Mouse (Mus musculus) limb, embryonic 10.5 days (tissue): ENCODE results near the gene Fuz. TPM values are rescaled to one million over a fixed set of nuclear protein-coding genes. Genes with fewer than 3 reads are reported as not detected.
"Not testable (repeated sequence)": the region's sequence is repeated elsewhere in the genome, so short reads cannot be mapped to it uniquely, and the experiment has no call there.

Source experiments
- DNase-seq: peaks from one replicate; pipeline ENCODE4 v3.0.0-alpha.2; 2017; ENCODE audit warnings: low spot score
- H3K27ac ChIP-seq: fragments of 300-500 bp; sonication (generic); 2 replicates; pipeline ENCODE4 v1.5.1; 2016; ENCODE audit warnings: mild to moderate bottlenecking
- H3K27me3 ChIP-seq: fragments of 300-500 bp; sonication (generic); 2 replicates; pipeline ENCODE4 v1.6.1; 2016; ENCODE audit warnings: low read depth, mild to moderate bottlenecking; ENCODE audit not compliant: poor library complexity, severe bottlenecking
- H3K36me3 ChIP-seq: fragments of 300-500 bp; sonication (generic); 2 replicates; pipeline ENCODE4 v1.6.1; 2016; ENCODE audit warnings: mild to moderate bottlenecking, moderate library complexity
- H3K4me1 ChIP-seq: fragments of 300-500 bp; sonication (generic); 2 replicates; pipeline ENCODE4 v1.6.1; 2016
- H3K4me3 ChIP-seq: fragments of 300-500 bp; sonication (generic); 2 replicates; pipeline ENCODE4 v1.5.1; 2016; ENCODE audit warnings: mild to moderate bottlenecking, moderate library complexity
- H3K9me3 ChIP-seq: fragments of 300-500 bp; sonication (generic); replicated peaks from 2 replicates; pipeline ENCODE4 v1.6.1; 2016; ENCODE audit warnings: mild to moderate bottlenecking
- WGBS: fragments of 180-500 bp; shearing (Covaris S2); methylation state at CpG from one replicate; pipeline ENCODE4 v1.1.7; 2016; 5-methylcytosine and 5-hydroxymethylcytosine counted together
- polyA plus RNA-seq: library from polyadenylated mRNA; unstranded; fragments of >200 nt; fragmentation: Nextera tagmentation; extraction: Ambion mirVana; gene quantifications from 2 replicates; pipeline ENCODE4 v1.2.1, GENCODE M21; 2016

The Fuz gene
- polyA plus RNA-seq, 1 experiment from 2014 or later = 20.0 TPM

DNA sequence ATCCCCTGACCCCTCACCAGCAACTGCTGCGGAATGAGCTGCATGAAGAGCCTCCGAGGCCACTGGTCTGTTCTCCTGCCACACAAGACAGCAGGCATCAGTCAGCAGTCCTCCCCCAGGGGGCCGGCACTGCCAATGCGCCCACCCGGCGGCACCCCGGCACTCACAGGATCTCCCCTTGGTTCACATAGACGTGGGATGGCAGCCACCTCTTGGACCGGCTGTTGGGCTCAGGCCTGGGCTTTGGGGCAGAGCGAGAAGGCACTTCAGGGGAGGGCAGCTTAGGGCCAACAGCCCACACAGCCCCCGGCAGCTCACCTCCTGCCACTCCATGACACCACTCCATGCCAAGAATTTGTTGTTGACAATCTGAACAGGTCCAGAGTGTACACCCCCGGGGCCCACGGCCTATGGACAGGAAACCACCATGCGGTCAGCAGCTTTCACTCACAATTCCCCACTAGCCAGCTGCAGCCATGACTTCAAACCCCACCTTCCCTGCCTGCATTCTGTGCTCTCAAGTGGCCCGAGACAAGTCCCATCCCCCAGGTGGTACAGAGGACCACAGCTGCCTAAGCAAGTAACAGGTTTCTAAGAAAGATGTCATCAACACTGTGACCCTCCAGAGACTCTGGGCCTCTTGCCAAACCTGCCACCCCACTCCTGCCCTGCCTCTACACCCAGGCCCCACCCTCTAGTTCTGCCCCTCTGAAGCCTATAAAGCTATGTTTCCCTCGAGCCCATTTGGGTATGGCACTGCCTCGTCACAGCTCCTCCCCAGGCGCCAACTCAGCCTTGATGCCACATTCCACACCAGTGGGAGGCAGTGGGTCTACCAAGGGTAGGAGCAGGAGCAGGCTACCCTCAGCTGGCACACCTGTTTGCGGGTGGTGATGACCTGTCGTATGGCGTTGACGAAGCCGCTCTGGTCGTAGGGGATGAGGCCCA is 31.0 kb upstream of the Fuz start:
- Histone ChIP-seq H3K27me3 (no peaks in the 10 kb centered on the region), H3K4me3 (peak overlapping the region; percentile 7; the same call in 1 of the 2 replicates), H3K9me3 (no peaks in the 10 kb centered on the region), H3K27ac (no peak overlapping the region), H3K36me3 (peaks cover 83% of the 10 kb centered on the region), H3K4me1 (peaks cover 47% of the 10 kb centered on the region)
- DNase-seq = no peak
- WGBS = 87% methylated on average over 24 of the region's 24 CpGs

GRCm38 (mm10) chr7:44866276-44867009 is 29.4 kb upstream of the Fuz start:
- H3K4me3 ChIP-seq = peak overlapping the region; percentile 98
- WGBS = 74% methylated on average over 15 of the region's 15 CpGs
- no peak for DNase-seq
- H3K27ac ChIP-seq = no peak overlapping the region; the same call in 1 of the 2 replicates
- H3K9me3 ChIP-seq = no peaks in the 10 kb centered on the region
- peaks cover 44% of the 10 kb centered on the region for H3K4me1 ChIP-seq
- peaks cover 67% of the 10 kb centered on the region for H3K36me3 ChIP-seq
- no peaks in the 10 kb centered on the region for H3K27me3 ChIP-seq

GRCm38 (mm10) chr7:44867010-44867702 is 28.7 kb upstream of the Fuz start:
- H3K27me3 ChIP-seq = no peaks in the 10 kb centered on the region
- peaks cover 60% of the 10 kb centered on the region for H3K36me3 ChIP-seq
- peak overlapping the region; percentile 98 for H3K4me3 ChIP-seq
- H3K4me1 ChIP-seq = peaks cover 42% of the 10 kb centered on the region
- H3K27ac ChIP-seq = no peak overlapping the region; the same call in 1 of the 2 replicates
- WGBS = 80% methylated on average over 19 of the region's 19 CpGs
- DNase-seq = no peak
- H3K9me3 ChIP-seq = no peaks in the 10 kb centered on the region

- 69% methylated on average over 9 of the region's 9 CpGs for WGBS
- H3K27ac ChIP-seq = peak overlapping the region; percentile 7
- no peaks in the 10 kb centered on the region for H3K9me3 ChIP-seq
- H3K4me1 ChIP-seq = peaks cover 42% of the 10 kb centered on the region
- peaks cover 53% of the 10 kb centered on the region for H3K36me3 ChIP-seq
- no peaks in the 10 kb centered on the region for H3K27me3 ChIP-seq
- H3K4me3 ChIP-seq = peak overlapping the region; percentile 98
- DNase-seq = no peak
Observed at GRCm38 (mm10) chr7:44867802-44868201, 28.1 kb upstream of the Fuz start.

GRCm38 (mm10) chr7:44868465-44868864 is 27.4 kb upstream of the Fuz start:
- peak overlapping the region; percentile 100 for H3K27ac ChIP-seq
- DNase-seq = no peak
- WGBS = 8% methylated on average over 16 of the region's 16 CpGs
- no peaks in the 10 kb centered on the region for H3K9me3 ChIP-seq
- peaks cover 47% of the 10 kb centered on the region for H3K36me3 ChIP-seq
- peaks cover 40% of the 10 kb centered on the region for H3K4me1 ChIP-seq
- no peaks in the 10 kb centered on the region for H3K27me3 ChIP-seq
- peak overlapping the region; percentile 98 for H3K4me3 ChIP-seq

DNA sequence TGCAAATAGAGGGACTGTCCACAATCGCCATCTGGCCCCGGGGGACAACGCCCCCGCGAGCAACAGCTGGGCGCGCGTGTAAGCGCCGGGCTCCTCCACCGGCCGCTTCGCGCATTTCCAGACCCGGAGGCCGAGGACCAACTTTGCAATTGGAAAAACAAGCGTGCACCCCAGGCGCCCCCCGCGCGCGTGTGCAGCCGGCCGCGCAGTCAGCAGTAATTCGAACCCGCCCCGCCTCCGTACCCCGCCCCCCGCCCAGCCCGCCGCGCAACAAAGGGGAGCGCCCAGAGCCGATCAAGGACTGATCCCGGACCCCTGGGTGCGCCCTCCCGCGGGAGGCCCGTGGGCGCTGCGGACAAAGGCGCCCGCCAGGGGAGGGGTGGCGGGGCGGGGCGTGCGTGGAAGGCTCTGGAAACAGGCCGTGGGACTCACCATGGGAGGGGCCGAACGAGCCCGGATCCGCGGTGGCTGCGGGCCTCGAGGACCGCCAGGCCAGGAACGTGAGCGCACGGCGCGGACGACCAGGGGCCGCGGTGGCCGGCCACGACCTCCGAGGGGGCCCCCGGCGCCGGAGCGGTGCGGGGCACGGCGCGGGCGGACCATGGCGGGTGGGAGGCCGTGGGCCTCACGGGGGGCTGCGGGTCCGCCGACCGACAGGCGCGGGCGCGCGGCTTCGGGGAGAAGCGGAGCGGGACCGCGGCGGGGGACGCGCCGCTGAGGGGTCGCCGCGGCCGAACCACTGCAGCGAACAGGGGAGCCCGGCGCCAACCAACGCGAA is 26.8 kb upstream of the Fuz start:
- DNase-seq = peak; percentile 85
- Histone ChIP-seq H3K27me3 (no peaks in the 10 kb centered on the region), H3K9me3 (no peaks in the 10 kb centered on the region), H3K36me3 (peaks cover 40% of the 10 kb centered on the region), H3K4me3 (peak overlapping the region; percentile 98), H3K27ac (peak overlapping the region; percentile 100), H3K4me1 (peaks cover 40% of the 10 kb centered on the region)
- under 1% methylated on average over 107 of the region's 108 CpGs for WGBS

- H3K36me3 ChIP-seq = peaks cover 32% of the 10 kb centered on the region
- 6% methylated on average over 29 of the region's 29 CpGs for WGBS
- peaks cover 40% of the 10 kb centered on the region for H3K4me1 ChIP-seq
- H3K27ac ChIP-seq = peak within 1 kb of the TSS; percentile 100
- H3K4me3 ChIP-seq = peak within 1 kb of the TSS; percentile 98
- DNase-seq = peak; percentile 96
- no peaks in the 10 kb centered on the region for H3K27me3 ChIP-seq
- no peaks in the 10 kb centered on the region for H3K9me3 ChIP-seq
Observed at GRCm38 (mm10) chr7:44869697-44870528, 26.0 kb upstream of the Fuz start, which contains the start of gene Ptov1. Ptov1 (minus strand) TSS chr7:44869788.

DNA sequence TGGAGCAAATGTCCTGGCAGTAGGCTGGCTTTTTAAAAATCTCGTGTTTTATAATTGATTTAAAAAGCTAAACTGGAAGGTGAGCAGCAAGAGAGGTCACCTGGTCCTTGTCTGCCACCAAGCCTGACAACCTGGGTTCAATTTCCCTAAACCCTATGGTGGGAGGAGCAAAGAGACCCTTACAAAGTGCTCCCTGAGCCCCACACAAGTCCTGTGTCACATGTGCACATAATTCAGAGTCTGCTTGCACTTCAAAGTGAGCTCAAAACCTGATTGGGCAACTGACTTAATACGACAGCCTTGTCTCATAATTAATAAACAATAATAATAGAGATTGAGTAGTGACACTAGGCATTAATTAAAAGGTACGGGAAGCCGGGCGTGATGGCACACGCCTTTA is 25.3 kb upstream of the Fuz start:
- Histone ChIP-seq H3K4me1 (peaks cover 40% of the 10 kb centered on the region), H3K27ac (peak overlapping the region; percentile 100), H3K4me3 (peak overlapping the region; percentile 98), H3K27me3 (no peaks in the 10 kb centered on the region), H3K36me3 (peaks cover 28% of the 10 kb centered on the region), H3K9me3 (no peaks in the 10 kb centered on the region)
- no peak for DNase-seq
- WGBS = 65% methylated on average over 6 of the region's 6 CpGs

GRCm38 (mm10) chr7:44871181-44871580 is 24.7 kb upstream of the Fuz start:
- Histone ChIP-seq H3K4me3 (no peak overlapping the region), H3K4me1 (peaks cover 37% of the 10 kb centered on the region), H3K27me3 (no peaks in the 10 kb centered on the region), H3K9me3 (no peaks in the 10 kb centered on the region), H3K27ac (no peak overlapping the region), H3K36me3 (peaks cover 28% of the 10 kb centered on the region)
- DNase-seq = no peak
- WGBS = 81% methylated on average over 1 of the region's 1 CpGs

GRCm38 (mm10) chr7:44871774-44872173 is 24.1 kb upstream of the Fuz start:
- not testable (repeated sequence) for H3K9me3 ChIP-seq, DNase-seq, H3K4me3 ChIP-seq, H3K27ac ChIP-seq, H3K27me3 ChIP-seq
- H3K4me1 ChIP-seq = peaks cover 31% of the 10 kb centered on the region
- H3K36me3 ChIP-seq = peaks cover 28% of the 10 kb centered on the region
- WGBS = 87% methylated on average over 2 of the region's 2 CpGs

GRCm38 (mm10) chr7:44877833-44878232 is 18.0 kb upstream of the Fuz start:
- Histone ChIP-seq H3K27ac (no peak overlapping the region), H3K9me3 (no peaks in the 10 kb centered on the region), H3K36me3 (peaks cover 75% of the 10 kb centered on the region), H3K27me3 (no peaks in the 10 kb centered on the region), H3K4me3 (no peak overlapping the region), H3K4me1 (no peaks in the 10 kb centered on the region)
- no peak for DNase-seq
- 92% methylated on average over 14 of the region's 14 CpGs for WGBS
